Mouse (Mus musculus) myocyte (in vitro differentiated cells): ENCODE results near the gene Vmn2r82. TPM values are rescaled to one million over a fixed set of nuclear protein-coding genes. Genes with fewer than 3 reads are reported as not detected.
"Not testable (repeated sequence)": the region's sequence is repeated elsewhere in the genome, so short reads cannot be mapped to it uniquely, and the experiment has no call there.

ENCODE experiments used
- H3K27me3 ChIP-seq: one replicate; pipeline ENCODE4 v1.6.1; 2011; ENCODE audit not compliant: control insufficient read depth, insufficient read depth, insufficient read length
- H3K36me3 ChIP-seq: one replicate; pipeline ENCODE4 v1.6.1; 2011; ENCODE audit not compliant: control insufficient read depth, insufficient read depth
- H3K4me2 ChIP-seq: one replicate; pipeline ENCODE4 v1.6.1; 2011; ENCODE audit warnings: low read depth, control low read depth
- H3K4me3 ChIP-seq: one replicate; pipeline ENCODE4 v1.5.1; 2011; ENCODE audit warnings: mild to moderate bottlenecking, control low read depth, moderate library complexity
- H3K79me2 ChIP-seq: one replicate; pipeline ENCODE4 v1.6.1; 2011; ENCODE audit not compliant: control insufficient read depth, insufficient read depth
- H3ac ChIP-seq: one replicate; pipeline ENCODE4 v1.6.1; 2011; ENCODE audit not compliant: control insufficient read depth, insufficient read length
- CEBPB ChIP-seq: IDR thresholded peaks from 2 replicates; pipeline ENCODE4 v1.6.1; 2011; ENCODE audit warnings: mild to moderate bottlenecking, moderate library complexity; ENCODE audit not compliant: poor library complexity, insufficient read depth, severe bottlenecking
- E2F4 ChIP-seq: IDR thresholded peaks from one replicate; pipeline ENCODE4 v1.6.1; 2011; ENCODE audit warnings: mild to moderate bottlenecking, control low read depth, moderate library complexity; ENCODE audit not compliant: insufficient read depth
- MAX ChIP-seq: IDR thresholded peaks from one replicate; pipeline ENCODE4 v1.6.1; 2011; ENCODE audit warnings: low read depth, mild to moderate bottlenecking, control low read depth
- MYOD1 ChIP-seq, 3 experiments: IDR thresholded peaks; one replicate each; pipeline ENCODE4 v1.6.1; 2011; ENCODE audit warnings: control low read depth in 2 of 3, low read depth in 2 of 3, mild to moderate bottlenecking in 2 of 3, moderate library complexity in 1 of 3; ENCODE audit not compliant: insufficient read length in 2 of 3, control insufficient read depth in 1 of 3
- MYOG ChIP-seq, 3 experiments: IDR thresholded peaks; one replicate each; pipeline ENCODE4 v1.6.1; 2011; ENCODE audit warnings: control low read depth in 2 of 3, low read depth in 2 of 3, mild to moderate bottlenecking in 2 of 3; ENCODE audit not compliant: insufficient read length in 2 of 3, control insufficient read depth in 1 of 3, insufficient read depth in 1 of 3
- POLR2A ChIP-seq: IDR thresholded peaks from one replicate; pipeline ENCODE4 v1.6.1; 2011; ENCODE audit warnings: low read depth, mild to moderate bottlenecking, control low read depth, moderate library complexity; ENCODE audit not compliant: insufficient read length
- POLR2AphosphoS2 ChIP-seq: IDR thresholded peaks from one replicate; pipeline ENCODE4 v1.6.1; 2011; ENCODE audit warnings: low read depth, control low read depth; ENCODE audit not compliant: insufficient read length
- REST ChIP-seq: IDR thresholded peaks from one replicate; pipeline ENCODE4 v1.6.1; 2011; ENCODE audit warnings: mild to moderate bottlenecking, control low read depth, moderate library complexity; ENCODE audit not compliant: insufficient read depth, insufficient read length
- SRF ChIP-seq: IDR thresholded peaks from one replicate; pipeline ENCODE4 v1.6.1; 2011; ENCODE audit warnings: low read depth; ENCODE audit not compliant: control insufficient read depth, insufficient read length
- TCF12 ChIP-seq: IDR thresholded peaks from one replicate; pipeline ENCODE4 v1.6.1; 2011; ENCODE audit warnings: mild to moderate bottlenecking, control low read depth; ENCODE audit not compliant: poor library complexity, insufficient read depth, severe bottlenecking
- TCF3 ChIP-seq: IDR thresholded peaks from one replicate; pipeline ENCODE4 v1.6.1; 2011; ENCODE audit warnings: low read depth, control low read depth; ENCODE audit not compliant: insufficient read length
- USF1 ChIP-seq: IDR thresholded peaks from one replicate; pipeline ENCODE4 v1.6.1; 2011; ENCODE audit warnings: low read depth, mild to moderate bottlenecking, control low read depth, moderate library complexity
- polyA plus RNA-seq: library from polyadenylated mRNA; unstranded; fragments of >200 nt; fragmentation: generic; extraction: Trizol; gene quantifications from one replicate; pipeline ENCODE4 v1.2.1, GENCODE M21; 2012; ENCODE audit warnings: missing spikeins

The Vmn2r82 gene
- polyA plus RNA-seq = not detected

- H3K27me3 ChIP-seq, H3K79me2 ChIP-seq, H3K36me3 ChIP-seq, H3K4me3 ChIP-seq, H3K4me2 ChIP-seq, H3ac ChIP-seq: not testable (repeated sequence)
Measured at GRCm38 (mm10) chr10:79356220-79356619, at the start of gene Vmn2r82. Gene Vmn2r82, plus strand, starts transcription at chr10:79356520.

- peak overlapping the region; percentile 58 for H3K4me2 ChIP-seq
- not testable (repeated sequence) for H3K36me3 ChIP-seq, H3K79me2 ChIP-seq, H3K4me3 ChIP-seq, H3ac ChIP-seq, H3K27me3 ChIP-seq
Measured at GRCm38 (mm10) chr10:79322033-79322736, 34.1 kb upstream of the Vmn2r82 start.

- H3K27me3 ChIP-seq = no peaks in the 10 kb centered on the region
Measured at GRCm38 (mm10) chr10:79322737-79323086, 33.6 kb upstream of the Vmn2r82 start.

GRCm38 (mm10) chr10:79399946-79400700 lies 43.8 kb downstream of the Vmn2r82 start:
- H3K36me3 ChIP-seq, H3K4me3 ChIP-seq, H3K27me3 ChIP-seq, H3ac ChIP-seq, H3K4me2 ChIP-seq, H3K79me2 ChIP-seq: not testable (repeated sequence)

More at GRCm38 (mm10) chr10:79322737-79323086, 33.6 kb upstream of the Vmn2r82 start:
- Histone ChIP-seq H3K4me3 (no peak overlapping the region), H3K4me2 (no peak overlapping the region), H3K36me3 (no peaks in the 10 kb centered on the region), H3ac (no peak overlapping the region), H3K79me2 (no peaks in the 10 kb centered on the region)
- TF ChIP-seq TCF3 (no peak), USF1 (no peak), MAX (no peak), POLR2A (no peak), MYOG (IDR thresholded peaks at IDR 0.05; ENCODE audit: control insufficient read depth in 1 of 3, insufficient read depth in 1 of 3, insufficient read length in 2 of 3, low read depth in 2 of 3) (no peak), E2F4 (no peak), REST (no peak), TCF12 (no peak), MYOD1 (IDR thresholded peaks at IDR 0.05; ENCODE audit: control insufficient read depth in 1 of 3, insufficient read length in 2 of 3, low read depth in 2 of 3) (no peak), SRF (no peak), POLR2AphosphoS2 (no peak), CEBPB (no peak)

- Histone ChIP-seq H3ac (no peak overlapping the region), H3K36me3 (peaks cover 5% of the 10 kb centered on the region), H3K27me3 (no peaks in the 10 kb centered on the region), H3K79me2 (no peaks in the 10 kb centered on the region), H3K4me2 (peak overlapping the region; percentile 76), H3K4me3 (peak overlapping the region; percentile 66)
- no peak for TF ChIP-seq REST
- TF ChIP-seq POLR2A = no peak
- TF ChIP-seq SRF = no peak
- no peak for TF ChIP-seq POLR2AphosphoS2
- no peak for TF ChIP-seq MYOD1 (IDR thresholded peaks at IDR 0.05; ENCODE audit: control insufficient read depth in 1 of 3, insufficient read length in 2 of 3, low read depth in 2 of 3)
- no peak for TF ChIP-seq CEBPB
- no peak for TF ChIP-seq MYOG (IDR thresholded peaks at IDR 0.05; ENCODE audit: control insufficient read depth in 1 of 3, insufficient read depth in 1 of 3, insufficient read length in 2 of 3, low read depth in 2 of 3)
- no peak for TF ChIP-seq E2F4
- no peak for TF ChIP-seq TCF3
- no peak for TF ChIP-seq TCF12
- TF ChIP-seq MAX = no peak
Measured at GRCm38 (mm10) chr10:79417142-79417771, 60.9 kb downstream of the Vmn2r82 start.

- H3K27me3 ChIP-seq, H3K79me2 ChIP-seq, H3K36me3 ChIP-seq, H3ac ChIP-seq: not testable (repeated sequence)
- H3K4me2 ChIP-seq = peak overlapping the region; percentile 76
- H3K4me3 ChIP-seq = peak overlapping the region; percentile 66
Measured at GRCm38 (mm10) chr10:79417772-79418170, 61.5 kb downstream of the Vmn2r82 start.

GRCm38 (mm10) chr10:79435141-79435820 lies 79.0 kb downstream of the Vmn2r82 start:
- not testable (repeated sequence) for H3K36me3 ChIP-seq, H3ac ChIP-seq, H3K4me2 ChIP-seq, H3K27me3 ChIP-seq, H3K79me2 ChIP-seq, H3K4me3 ChIP-seq
